Mouse (Mus musculus) CH12.LX (cell line): ENCODE data around the gene Tead1. TPM values are rescaled to one million over a fixed set of nuclear protein-coding genes. Genes with fewer than 3 reads are reported as not detected.

ENCODE experiments used
- DNase-seq: peaks from one replicate; pipeline ENCODE4 v3.0.0-alpha.2; 2013; ENCODE audit errors: extremely low read depth
- H3K27ac ChIP-seq: 2 replicates; pipeline ENCODE4 v1.5.1; 2012; ENCODE audit warnings: low read depth, mild to moderate bottlenecking, control low read depth, moderate library complexity; ENCODE audit not compliant: insufficient read depth
- H3K27me3 ChIP-seq: replicated peaks from 2 replicates; pipeline ENCODE3; 2012; ENCODE audit warnings: inconsistent platforms
- H3K36me3 ChIP-seq, 2 experiments: replicated peaks in 1 of 2; 2 replicates each; pipeline versions ENCODE3 to v1.6.1; 2012; ENCODE audit warnings: inconsistent platforms in 1 of 2, low read length in 1 of 2, mild to moderate bottlenecking in 1 of 2, mixed read lengths in 1 of 2, moderate library complexity in 1 of 2; ENCODE audit not compliant: control insufficient read depth in 1 of 2, insufficient read depth in 1 of 2
- H3K4me1 ChIP-seq, 2 experiments: 2 replicates each; pipeline ENCODE4 v1.6.1; 2012; ENCODE audit warnings: inconsistent platforms in 1 of 2, moderate library complexity in 1 of 2; ENCODE audit not compliant: insufficient read depth in 2 of 2, control insufficient read depth in 1 of 2
- H3K4me2 ChIP-seq: 2 replicates; pipeline ENCODE4 v1.6.1; 2012; ENCODE audit warnings: low read depth, mild to moderate bottlenecking, control low read depth; ENCODE audit not compliant: poor library complexity, insufficient read depth, severe bottlenecking
- H3K4me3 ChIP-seq, 3 experiments: fragments of 150-350 bp in 1 of 3; sonication (generic) in 1 of 3; replicated peaks in 1 of 3; 2 replicates each; pipeline versions ENCODE3 to v1.5.1; 2011 to 2012; ENCODE audit warnings: low read depth in 2 of 3, low read length in 2 of 3, mild to moderate bottlenecking in 2 of 3, moderate library complexity in 2 of 3, control low read depth in 1 of 3, improper control_type of control experiment in 1 of 3, inconsistent platforms in 1 of 3, mixed read lengths in 1 of 3; ENCODE audit not compliant: poor library complexity in 1 of 3
- H3K79me2 ChIP-seq: replicated peaks from 2 replicates; pipeline ENCODE4 v1.6.1; 2012; ENCODE audit warnings: mild to moderate bottlenecking, moderate library complexity; ENCODE audit not compliant: control insufficient read depth, poor library complexity, insufficient read depth, severe bottlenecking; ENCODE audit errors: extremely low read depth
- H3K9ac ChIP-seq: 2 replicates; pipeline ENCODE4 v1.6.1; 2012; ENCODE audit warnings: low read depth, mild to moderate bottlenecking, control low read depth, moderate library complexity; ENCODE audit not compliant: insufficient read depth
- H3K9me3 ChIP-seq: replicated peaks from 2 replicates; pipeline ENCODE3; 2012; ENCODE audit warnings: low read length, inconsistent platforms, mixed read lengths
- CHD2 ChIP-seq: IDR thresholded peaks from 2 replicates; pipeline ENCODE4 v1.6.1; 2011; ENCODE audit warnings: low read length, improper control_type of control experiment
- CTCF ChIP-seq, 2 experiments: IDR thresholded peaks in 1 of 2; conservative IDR thresholded peaks in 1 of 2; 2 replicates each; pipeline ENCODE4 v1.5.1; 2011 to 2012; ENCODE audit warnings: low read depth in 2 of 2, low read length in 2 of 2, improper control_type of control experiment in 1 of 2, inconsistent platforms in 1 of 2, mild to moderate bottlenecking in 1 of 2, moderate library complexity in 1 of 2
- E2F4 ChIP-seq: IDR thresholded peaks from 2 replicates; pipeline ENCODE4 v1.6.1; 2011; ENCODE audit warnings: low read depth, low read length, improper control_type of control experiment; ENCODE audit not compliant: insufficient replicate concordance
- EP300 ChIP-seq: IDR thresholded peaks from 2 replicates; pipeline ENCODE4 v1.6.1; 2011; ENCODE audit warnings: low read length, improper control_type of control experiment
- KAT2A ChIP-seq: IDR thresholded peaks from 2 replicates; pipeline ENCODE4 v1.6.1; 2012; ENCODE audit warnings: low read length, improper control_type of control experiment, inconsistent platforms; ENCODE audit not compliant: insufficient replicate concordance
- MAX ChIP-seq: IDR thresholded peaks from 2 replicates; pipeline ENCODE4 v1.6.1; 2011; ENCODE audit warnings: low read length, improper control_type of control experiment
- MAZ ChIP-seq: IDR thresholded peaks from 2 replicates; pipeline ENCODE4 v1.6.1; 2012; ENCODE audit warnings: low read depth, mild to moderate bottlenecking, inconsistent platforms, low read length, improper control_type of control experiment, moderate library complexity
- MEF2A ChIP-seq: IDR thresholded peaks from 2 replicates; pipeline ENCODE4 v1.6.1; 2014; ENCODE audit warnings: low read depth, mild to moderate bottlenecking, inconsistent platforms, low read length, improper control_type of control experiment, borderline replicate concordance
- MXI1 ChIP-seq: IDR thresholded peaks from 2 replicates; pipeline ENCODE4 v1.6.1; 2011; ENCODE audit warnings: mild to moderate bottlenecking, low read depth, low read length, improper control_type of control experiment
- MYC ChIP-seq: IDR thresholded peaks from 2 replicates; pipeline ENCODE4 v1.6.1; 2011; ENCODE audit warnings: low read depth, mild to moderate bottlenecking, improper control_type of control experiment, low read length
- NELFE ChIP-seq: IDR thresholded peaks from 2 replicates; pipeline ENCODE4 v1.6.1; 2011; ENCODE audit warnings: low read depth, low read length, improper control_type of control experiment
- NRF1 ChIP-seq: IDR thresholded peaks from 2 replicates; pipeline ENCODE4 v1.6.1; 2014; ENCODE audit warnings: low read depth, mild to moderate bottlenecking, inconsistent platforms, low read length, improper control_type of control experiment, moderate library complexity
- PAX5 ChIP-seq: IDR thresholded peaks from 2 replicates; pipeline ENCODE4 v1.6.1; 2012; ENCODE audit warnings: low read length, inconsistent platforms, mixed read lengths
- RAD21 ChIP-seq: IDR thresholded peaks from 2 replicates; pipeline ENCODE4 v1.6.1; 2011; ENCODE audit warnings: low read depth, mild to moderate bottlenecking, low read length, improper control_type of control experiment, moderate library complexity
- RCOR1 ChIP-seq: conservative IDR thresholded peaks from 2 replicates; pipeline ENCODE4 v1.6.1; 2012; ENCODE audit warnings: low read depth, mild to moderate bottlenecking, inconsistent platforms, low read length, improper control_type of control experiment
- SIN3A ChIP-seq: IDR thresholded peaks from 2 replicates; pipeline ENCODE4 v1.6.1; 2012; ENCODE audit warnings: low read length, improper control_type of control experiment, inconsistent platforms
- SMC3 ChIP-seq: IDR thresholded peaks from 2 replicates; pipeline ENCODE4 v1.6.1; 2011; ENCODE audit warnings: low read depth, low read length, improper control_type of control experiment
- UBTF ChIP-seq: IDR thresholded peaks from 2 replicates; pipeline ENCODE4 v1.6.1; 2012; ENCODE audit warnings: low read depth, mild to moderate bottlenecking, inconsistent platforms, low read length, improper control_type of control experiment, moderate library complexity
- USF2 ChIP-seq: conservative IDR thresholded peaks from 2 replicates; pipeline ENCODE4 v1.6.1; 2011; ENCODE audit warnings: low read depth, low read length, improper control_type of control experiment
- ZC3H11A ChIP-seq: IDR thresholded peaks from 2 replicates; pipeline ENCODE4 v1.6.1; 2012; ENCODE audit warnings: low read depth, mild to moderate bottlenecking, inconsistent platforms, low read length, improper control_type of control experiment
- ZKSCAN1 ChIP-seq: IDR thresholded peaks from 2 replicates; pipeline ENCODE4 v1.6.1; 2012; ENCODE audit warnings: low read depth, inconsistent platforms, low read length, improper control_type of control experiment, borderline replicate concordance
- ZMIZ1 ChIP-seq: IDR thresholded peaks from 2 replicates; pipeline ENCODE4 v1.6.1; 2012; ENCODE audit warnings: low read depth, mild to moderate bottlenecking, inconsistent platforms, low read length, improper control_type of control experiment
- ZNF384 ChIP-seq: IDR thresholded peaks from 2 replicates; pipeline ENCODE4 v1.6.1; 2012; ENCODE audit warnings: low read depth, low read length, improper control_type of control experiment, inconsistent platforms
- dilution Hi-C: fragments of 300-500 bp; cut with MboI; formaldehyde crosslinking; loops from 2 replicates; pipeline ENCODE4 v1.14.3; 2020; ENCODE audit warnings: low sequenced_read_pairs; ENCODE audit not compliant: extremely low pct_unique_long_range_greater_than_20kb, extremely low pct_ligation_motif_present
- in situ Hi-C: fragments of 300-500 bp; cut with MboI; formaldehyde crosslinking; loops from 3 replicates; pipeline ENCODE4 v1.14.3; 2019; ENCODE audit warnings: low sequenced_read_pairs, low pct_ligation_motif_present, low pct_unique_long_range_greater_than_20kb, mixed read lengths
- polyA plus RNA-seq: library from polyadenylated mRNA; unstranded; fragments of >175 nt; gene quantifications from 2 replicates; pipeline ENCODE4 v1.2.1, GENCODE M21; 2012; ENCODE audit warnings: low read depth; ENCODE audit not compliant: insufficient read length
- total RNA-seq, 2 experiments: library from RNA; depleted of rRNA; stranded (reverse); fragments of 300-350 nt in 1 of 2; fragments of >200 nt in 1 of 2; gene quantifications; 2 replicates each; pipeline ENCODE4 v1.2.3; 2012 to 2014

Tead1 gene
- total and polyA plus RNA-seq, 3 experiments: not detected

DNA sequence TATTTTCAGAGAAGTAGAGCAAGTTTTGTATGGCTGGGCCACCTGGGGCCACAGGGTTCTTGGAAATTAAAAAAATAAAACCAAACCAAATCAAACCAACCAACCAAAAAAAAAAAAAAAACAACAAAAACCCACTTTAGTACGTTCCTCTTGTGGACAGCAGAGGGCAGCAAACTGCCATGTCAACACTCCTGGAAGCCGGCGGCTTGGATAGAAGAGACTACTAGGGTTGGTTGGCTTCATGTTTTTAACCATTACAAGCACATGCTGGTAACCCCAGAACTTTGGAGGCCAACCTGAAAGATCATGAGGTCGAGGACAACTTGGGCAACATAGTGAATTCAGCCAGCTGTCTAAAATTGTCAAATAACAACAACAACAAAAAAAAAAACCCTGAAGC lies 240.7 kb downstream of the Tead1 start:
- no peak overlapping the region for H3K4me2 ChIP-seq
- peaks cover 4 to 31% of the 10 kb centered on the region in 2 experiments for H3K4me1 ChIP-seq
- H3K27ac ChIP-seq: no peak overlapping the region
- dilution Hi-C loops: no loop called here
- no peaks in the 10 kb centered on the region for H3K79me2 ChIP-seq
- peak; percentile 67 for DNase-seq
- no peak overlapping the region for H3K9ac ChIP-seq
- in situ Hi-C loops: loop anchor here (5.0 to 25.0 kb wide), 2 partner anchors 207 to 342 kb away; no protein-coding TSS in a partner anchor
- peaks cover 1% of the 10 kb centered on the region for H3K27me3 ChIP-seq
- no peak overlapping the region for H3K4me3 ChIP-seq
- TF ChIP-seq ZNF384 (peak; percentile 98), RAD21 (peak; percentile 92), MYC (0 out of 2 replicates have a peak, but pooled peaks have one; percentile 33), ZC3H11A (peak; percentile 94), CTCF (conservative IDR thresholded peaks at IDR 0.05 in 1 of 2, IDR thresholded peaks at IDR 0.05 in 1 of 2; ENCODE audit: low read depth in 2 of 2, low read length in 2 of 2) (peak; percentile 60 to 89; a peak in 3 of 4 replicates), PAX5 (no peak), SMC3 (peak; percentile 91), NRF1 (no peak)
- TF ChIP-seq, all 38 proteins: peak for 6
- H3K36me3 ChIP-seq: no peaks in the 10 kb centered on the region
- H3K9me3 ChIP-seq: no peaks in the 10 kb centered on the region

GRCm38 (mm10) chr7:112922801-112923200 lies 243.7 kb downstream of the Tead1 start:
- no peaks in the 10 kb centered on the region for H3K36me3 ChIP-seq
- H3K9me3 ChIP-seq: no peaks in the 10 kb centered on the region
- H3K27me3 ChIP-seq: no peaks in the 10 kb centered on the region
- H3K4me2 ChIP-seq: no peak overlapping the region
- H3K4me3 ChIP-seq: no peak overlapping the region
- no peaks in the 10 kb centered on the region for H3K79me2 ChIP-seq
- dilution Hi-C loops: no loop called here
- no peak for TF ChIP-seq NELFE
- TF ChIP-seq E2F4: no peak
- no peak for TF ChIP-seq MAX
- TF ChIP-seq RAD21: no peak
- TF ChIP-seq MAZ: no peak
- no peak for TF ChIP-seq ZNF384
- TF ChIP-seq KAT2A: no peak
- TF ChIP-seq SIN3A: no peak
- no peak for TF ChIP-seq USF2
- TF ChIP-seq MEF2A: no peak
- TF ChIP-seq ZMIZ1: no peak
- no peak for TF ChIP-seq MXI1
- TF ChIP-seq EP300: no peak
- TF ChIP-seq PAX5: no peak
- TF ChIP-seq ZKSCAN1: no peak
- TF ChIP-seq UBTF: no peak
- no peak for TF ChIP-seq CHD2
- no peak for TF ChIP-seq RCOR1
- TF ChIP-seq, all 38 proteins: peak for 0
- Histone ChIP-seq H3K27ac (no peak overlapping the region), H3K4me1 (peaks cover 1 to 37% of the 10 kb centered on the region in 2 experiments), H3K9ac (no peak overlapping the region)
- no peak for DNase-seq
- in situ Hi-C loops: loop anchor here (5.0 to 25.0 kb wide), 2 partner anchors 204 to 340 kb away; no protein-coding TSS in a partner anchor
